Mouse (Mus musculus) B cell, adult 2 months (primary cell): Measurements from ENCODE around the gene Trip13.
A peak's percentile ranks its signal among the peaks of the same experiment; 100 is the strongest.

Experiments
- DNase-seq, 2 experiments: peaks; one replicate each; pipeline ENCODE4 v3.0.0; 2022

Gene Trip13

DNA sequence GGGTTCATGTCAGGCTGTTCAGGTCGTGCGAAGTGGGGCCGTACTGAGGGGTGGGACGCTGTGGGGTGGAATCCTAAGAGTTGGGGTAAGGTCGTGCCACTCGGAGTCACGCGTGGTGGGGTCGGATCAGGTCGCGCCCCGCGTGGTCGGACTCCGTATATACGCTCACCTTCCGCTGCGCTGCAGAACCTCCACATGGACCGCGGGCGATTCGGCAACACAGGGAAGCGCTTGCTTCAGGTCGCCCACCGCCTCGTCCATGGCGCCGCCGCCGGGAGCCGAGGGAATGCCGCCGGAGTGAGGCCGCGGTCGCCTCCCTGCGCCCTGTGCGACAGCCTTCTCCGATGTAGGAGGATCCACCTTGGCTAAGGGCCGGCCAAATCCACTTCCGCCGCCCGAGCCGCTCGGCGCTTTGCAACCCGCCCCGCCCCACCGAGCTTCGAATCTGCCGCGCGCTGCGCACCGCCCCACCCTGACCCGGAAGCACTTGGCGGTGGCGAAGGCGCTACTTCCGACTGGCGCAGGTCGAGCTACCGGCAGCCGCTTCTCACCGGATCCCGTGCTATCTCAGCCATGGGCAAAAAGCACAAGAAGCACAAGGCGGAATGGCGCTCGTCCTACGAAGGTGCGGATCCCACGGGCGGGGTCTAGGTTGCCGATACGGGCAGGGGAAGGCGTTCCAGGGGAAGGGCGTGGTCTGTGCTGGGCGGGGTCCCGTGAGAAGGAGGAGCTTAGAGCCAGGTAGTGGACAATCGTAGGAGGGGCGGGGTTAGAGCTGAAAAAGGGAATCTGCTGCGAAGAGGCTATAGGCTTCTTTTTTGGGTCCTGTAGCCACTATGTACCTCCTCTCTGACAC, at the start of gene Trip13, which contains the start of gene Brd9:
Trip13 (minus strand) TSS at position 464 of the 856 bp plus-strand sequence.
Brd9 (plus strand) TSS at position 491 of the 856 bp plus-strand sequence.
- DNase-seq: peak; percentile 96 to 98

DNA sequence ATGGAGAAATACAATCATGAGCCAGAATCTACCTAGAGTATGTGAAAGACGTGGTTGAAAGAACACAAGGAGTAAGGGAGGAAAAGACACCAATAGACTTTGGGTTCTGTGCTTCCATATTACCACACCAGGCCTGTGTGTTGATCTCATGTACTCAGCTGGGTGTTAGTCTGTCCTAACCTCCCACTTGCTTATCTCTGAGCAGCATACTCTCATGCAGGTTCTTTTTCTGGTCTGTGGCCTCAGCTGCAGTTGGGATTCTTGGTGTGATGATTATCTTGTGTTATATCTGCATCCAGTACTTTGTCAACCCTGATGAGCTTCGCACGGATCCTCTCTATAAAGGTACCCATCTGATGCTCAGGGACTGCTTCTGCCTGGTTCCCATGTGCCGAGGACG, 39.4 kb upstream of the Trip13 start:
- DNase-seq: no peak

DNA sequence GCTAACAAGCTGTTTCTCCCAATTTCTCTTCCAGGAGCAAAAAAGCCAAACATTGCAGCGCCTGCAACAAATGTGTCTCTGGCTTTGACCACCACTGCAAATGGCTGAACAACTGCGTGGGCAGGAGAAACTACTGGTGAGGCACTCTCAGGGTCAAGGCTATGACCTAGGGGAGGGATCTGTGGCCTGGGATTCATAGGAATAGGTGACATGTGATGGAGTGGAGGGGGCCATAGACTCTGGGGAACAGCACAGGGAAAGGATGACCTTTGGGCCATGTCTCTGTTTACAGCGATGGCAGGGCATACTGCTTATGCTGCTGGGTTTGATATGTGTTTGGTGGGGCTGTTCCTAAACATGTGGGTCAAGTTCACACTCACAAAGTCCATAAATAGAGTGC, 36.9 kb upstream of the Trip13 start:
- no peak for DNase-seq

DNA sequence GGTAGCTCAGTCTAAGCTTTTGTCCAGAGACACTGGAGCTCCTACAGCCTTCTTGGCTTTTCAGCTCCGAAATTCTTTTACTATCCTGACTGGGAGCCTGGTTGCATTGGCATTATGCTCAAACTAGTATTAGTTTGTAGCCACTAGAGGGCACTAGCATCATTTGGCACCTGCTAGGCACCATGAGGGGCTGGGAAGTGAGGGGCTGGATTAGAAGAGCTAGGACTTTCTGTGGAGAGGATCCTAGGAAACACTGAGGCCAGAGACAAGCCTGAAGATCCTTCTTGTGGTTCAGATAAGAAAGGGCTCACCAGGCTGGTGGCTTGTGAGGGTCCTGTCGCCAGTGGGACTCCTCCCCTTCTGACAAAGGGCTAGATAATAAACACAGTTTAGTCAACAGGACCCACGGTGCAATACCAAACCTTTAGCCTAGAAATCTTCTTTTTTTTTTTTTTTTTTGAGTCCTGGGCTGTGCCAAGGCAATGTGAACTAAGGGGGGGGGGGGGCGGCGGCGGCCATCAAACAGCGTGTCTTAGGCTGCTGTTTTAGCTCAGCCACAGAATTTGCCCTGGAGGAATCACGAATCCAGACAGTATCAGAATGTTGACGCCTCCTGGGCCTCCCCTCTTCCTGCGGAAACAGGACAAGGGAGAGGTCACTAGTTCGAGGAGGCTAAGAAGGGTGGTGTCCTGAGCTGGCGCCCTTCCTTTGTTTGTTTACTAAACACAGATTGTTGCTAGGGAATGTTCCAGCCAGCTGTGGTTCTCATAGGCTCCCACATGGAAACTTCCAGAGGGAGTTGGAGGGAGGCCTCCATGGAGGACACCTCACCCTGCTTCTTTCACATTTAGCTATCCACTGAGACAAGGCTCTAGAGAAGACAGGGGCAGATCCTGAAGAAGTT, 33.2 kb upstream of the Trip13 start:
- peak; percentile 41 to 44 for DNase-seq

DNA sequence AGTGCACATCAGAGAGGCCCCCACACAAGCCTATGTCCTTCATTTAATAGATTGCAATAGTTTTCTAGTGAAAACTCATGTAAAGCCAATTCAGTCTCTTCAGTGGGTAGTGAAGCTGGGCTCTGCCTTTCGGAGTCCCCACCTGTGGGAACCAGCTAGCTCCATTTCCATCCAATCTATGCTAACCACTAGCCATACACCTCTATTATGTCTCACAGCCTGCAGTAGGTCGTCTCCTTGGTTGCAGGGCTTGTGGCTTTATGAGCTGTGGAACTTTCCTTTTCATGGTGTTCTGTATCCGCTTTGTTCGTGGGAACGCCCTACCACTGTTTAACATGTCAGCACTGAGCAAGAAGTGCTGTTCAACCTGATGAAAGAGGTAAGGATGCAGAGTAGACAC, 26.0 kb upstream of the Trip13 start, which contains the start of gene Zdhhc11:
Zdhhc11 (plus strand) TSS at position 301 of the 400 bp plus-strand sequence.
- no peak for DNase-seq

DNA sequence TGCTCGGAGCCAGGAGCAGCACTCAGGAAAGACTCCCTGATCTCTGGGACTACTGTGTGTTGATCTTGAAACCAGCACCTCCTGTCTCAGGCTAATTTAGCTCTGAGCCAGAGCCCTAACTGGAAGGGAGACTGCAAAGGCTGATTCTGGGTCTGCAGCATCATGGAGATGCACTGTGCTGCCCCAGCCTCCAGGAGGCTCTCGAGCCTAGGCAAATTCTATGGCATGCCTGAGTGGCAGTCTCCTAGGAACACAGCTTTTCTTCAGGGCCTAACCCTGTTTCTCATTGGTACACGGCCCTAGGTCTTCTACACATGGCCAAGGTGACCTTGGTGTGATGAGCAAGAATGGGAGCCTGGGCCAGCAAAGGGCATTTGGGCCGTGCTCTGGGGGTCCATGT, 23.6 kb upstream of the Trip13 start:
- DNase-seq: no peak

DNA sequence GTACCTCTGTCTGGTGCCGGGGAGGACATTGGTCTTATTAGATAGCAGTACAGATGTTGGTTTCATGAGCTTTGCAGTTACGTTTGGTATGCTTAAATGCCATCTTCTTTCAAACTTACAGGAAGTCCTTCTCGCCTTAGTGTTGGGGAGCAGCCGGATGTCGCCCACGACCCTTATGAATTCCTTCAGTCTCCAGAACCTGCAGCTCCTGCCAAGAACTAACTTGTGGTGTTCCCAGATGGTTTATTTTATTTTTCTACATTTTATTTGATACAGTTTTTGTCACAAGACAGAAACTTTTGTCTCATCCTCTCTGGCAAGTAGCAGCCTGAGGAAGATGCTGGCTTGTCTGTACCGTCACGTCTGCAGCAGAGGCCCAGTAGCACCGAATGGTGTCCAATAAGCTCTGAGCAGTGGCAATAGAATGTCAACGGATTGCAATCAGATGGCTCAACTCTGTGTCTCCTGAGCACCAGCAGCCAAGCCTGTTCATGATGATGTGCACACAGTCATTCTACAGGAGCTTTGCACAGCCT, 22.6 kb upstream of the Trip13 start:
- DNase-seq: no peak

DNA sequence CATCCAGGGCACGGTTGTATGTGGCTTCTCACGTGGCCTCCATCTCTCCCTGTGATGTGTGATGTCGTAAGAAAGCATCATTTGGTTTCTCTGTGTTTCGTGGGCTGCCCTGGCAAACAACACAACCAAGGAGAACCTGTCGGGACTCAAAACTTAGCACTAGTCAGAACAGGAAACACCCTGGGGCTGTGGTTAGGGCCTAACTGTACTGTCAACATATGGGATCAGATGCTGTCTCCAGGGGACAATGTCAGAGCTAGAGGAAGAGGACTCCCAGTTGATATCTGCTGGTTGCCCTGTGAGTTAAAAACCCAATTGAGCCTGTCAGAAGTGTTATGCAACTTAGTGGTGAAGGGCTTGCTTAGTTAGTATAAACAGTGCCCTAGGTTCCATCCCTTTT, 17.9 kb upstream of the Trip13 start:
- no peak for DNase-seq

DNA sequence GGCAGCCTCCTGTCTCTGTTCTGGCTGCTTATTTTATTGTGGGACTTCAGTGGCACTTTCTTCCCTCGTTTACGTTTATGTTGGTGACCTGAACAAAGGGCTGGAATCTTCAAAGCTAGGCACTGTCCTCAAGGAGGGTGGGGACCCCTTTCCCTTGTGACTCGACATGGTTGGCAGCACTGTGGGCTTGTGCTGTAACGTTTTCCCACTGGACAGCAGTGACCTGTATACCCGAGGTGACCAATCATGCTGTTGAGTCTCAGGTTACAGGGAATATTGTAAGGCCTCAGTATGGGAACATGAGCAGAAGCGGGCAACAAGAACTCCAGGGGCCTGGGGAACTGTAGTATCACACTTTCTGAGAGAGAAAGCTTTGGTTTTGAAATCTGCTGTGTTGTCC, 17.1 kb upstream of the Trip13 start:
- DNase-seq: no peak

DNA sequence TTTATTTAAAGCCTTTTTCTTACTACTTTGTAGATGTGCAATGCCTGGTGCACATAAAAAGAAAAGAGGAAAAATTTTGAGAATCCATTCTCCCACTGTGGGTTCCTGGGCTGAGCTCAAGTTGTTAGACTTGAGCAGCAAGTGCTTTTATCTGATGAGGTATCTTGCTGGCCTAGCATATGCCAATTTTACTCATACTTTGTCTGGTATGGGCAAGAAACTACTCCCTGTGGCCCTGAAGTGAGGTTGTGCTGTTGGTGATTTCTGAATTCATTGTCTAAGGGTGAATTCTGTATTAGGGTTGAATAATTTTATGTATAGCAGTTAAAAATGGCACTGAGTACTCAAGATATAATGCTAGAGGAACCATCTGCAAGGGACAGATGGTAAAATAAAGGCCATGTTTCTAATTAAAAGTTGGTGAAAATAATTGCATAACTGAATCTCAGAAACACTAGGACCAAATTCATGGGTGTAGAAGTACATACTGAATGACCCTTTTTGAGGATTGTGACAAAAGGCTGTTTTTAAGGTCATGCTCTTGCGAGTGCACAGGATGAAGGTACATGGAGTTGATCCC, 16.1 kb upstream of the Trip13 start:
- no peak for DNase-seq

DNA sequence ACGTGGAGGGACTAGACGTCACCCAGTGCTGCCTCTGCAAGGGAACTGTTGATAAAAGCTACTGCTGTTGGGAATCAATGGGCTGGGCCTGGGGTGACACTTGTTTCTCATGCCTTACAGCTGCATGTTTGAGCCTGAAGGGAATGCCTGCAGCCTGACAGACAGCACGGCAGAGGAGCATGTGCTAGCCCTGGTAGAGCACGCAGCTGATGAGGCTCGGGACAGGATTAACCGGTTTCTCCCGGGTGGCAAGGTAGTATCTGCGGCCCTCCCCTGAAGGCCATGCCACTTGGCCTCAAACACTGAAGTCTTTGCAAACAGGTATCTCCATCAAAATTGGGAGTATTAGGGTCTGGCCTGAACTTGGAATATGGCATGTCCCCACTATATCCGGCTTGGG, 7.0 kb upstream of the Trip13 start:
- no peak for DNase-seq

DNA sequence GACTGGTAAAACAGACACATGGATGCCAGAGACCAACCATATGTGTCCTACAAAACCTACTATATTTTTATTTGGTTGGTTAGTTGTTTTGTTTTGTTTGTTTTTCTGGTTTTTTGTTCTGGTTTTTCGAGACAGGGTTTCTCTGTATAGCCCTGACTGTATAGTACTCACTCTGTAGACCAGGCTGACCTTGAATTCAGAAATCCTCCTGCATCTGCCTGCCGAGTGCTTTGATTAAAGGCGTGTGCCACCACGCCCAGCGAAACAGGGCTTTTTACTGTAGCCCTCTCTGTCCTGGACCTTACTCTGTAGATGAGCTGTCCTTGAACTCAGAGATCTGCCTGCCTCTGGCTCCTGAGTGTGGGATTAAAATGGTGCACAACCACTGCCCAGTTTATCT, 1.5 kb upstream of the Trip13 start:
- DNase-seq: no peak

DNA sequence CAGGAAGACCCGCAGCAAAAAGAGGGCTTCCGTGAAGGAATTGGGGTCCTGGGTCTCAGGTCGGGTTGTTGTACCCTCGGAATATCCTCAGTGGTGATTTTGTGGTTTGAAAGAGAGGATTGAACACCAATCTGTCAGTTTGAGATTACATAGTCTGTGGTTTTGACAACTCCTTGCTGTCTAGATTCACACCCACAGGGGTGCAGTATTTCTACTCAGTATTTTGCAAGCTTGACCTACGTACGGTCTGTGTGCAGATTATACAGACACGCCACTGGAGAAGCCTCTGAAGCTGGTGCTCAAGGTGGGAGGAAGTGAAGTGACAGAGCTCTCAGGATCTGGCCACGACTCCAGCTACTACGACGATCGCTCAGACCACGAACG, 585 bp upstream of the Trip13 start:
- DNase-seq: no peak

DNA sequence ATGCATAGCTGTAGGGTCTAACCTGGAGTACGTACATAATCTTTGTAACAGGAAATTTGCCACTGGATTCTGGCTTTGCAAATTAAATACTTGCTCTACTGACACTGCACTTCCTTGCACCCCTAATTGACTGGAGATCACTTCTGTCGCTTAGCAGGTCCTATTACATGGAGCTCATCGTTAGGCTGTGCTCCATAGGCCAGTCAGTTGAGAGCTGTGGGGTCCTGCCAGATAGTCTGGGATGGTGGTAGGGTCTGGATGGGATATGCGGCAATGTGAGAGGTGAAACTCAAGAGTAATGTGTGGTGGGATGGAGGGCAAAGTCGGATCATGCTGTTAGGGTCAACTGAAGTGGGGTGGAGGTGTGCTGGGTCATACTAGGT, 655 bp downstream of the Trip13 start:
- DNase-seq: no peak

DNA sequence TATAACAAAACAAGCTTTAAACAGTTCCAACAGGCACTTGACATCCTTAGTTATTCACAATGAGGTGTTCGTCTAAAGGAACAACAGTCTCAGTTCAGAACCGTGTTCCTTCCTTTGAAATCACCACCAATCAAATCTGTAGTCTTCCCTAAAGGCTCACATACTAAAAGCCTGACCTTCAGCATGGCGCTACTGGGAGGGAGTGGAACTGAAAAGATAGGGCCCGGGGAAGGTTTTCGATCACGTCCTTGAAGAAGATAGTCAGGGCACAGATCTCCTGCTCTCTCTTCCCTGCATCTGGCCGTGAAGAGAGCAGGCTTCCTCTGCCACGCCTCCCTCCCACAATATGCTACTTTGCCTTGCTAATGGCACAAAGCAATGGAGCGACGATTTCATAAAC, 5.4 kb downstream of the Trip13 start:
- DNase-seq: no peak

DNA sequence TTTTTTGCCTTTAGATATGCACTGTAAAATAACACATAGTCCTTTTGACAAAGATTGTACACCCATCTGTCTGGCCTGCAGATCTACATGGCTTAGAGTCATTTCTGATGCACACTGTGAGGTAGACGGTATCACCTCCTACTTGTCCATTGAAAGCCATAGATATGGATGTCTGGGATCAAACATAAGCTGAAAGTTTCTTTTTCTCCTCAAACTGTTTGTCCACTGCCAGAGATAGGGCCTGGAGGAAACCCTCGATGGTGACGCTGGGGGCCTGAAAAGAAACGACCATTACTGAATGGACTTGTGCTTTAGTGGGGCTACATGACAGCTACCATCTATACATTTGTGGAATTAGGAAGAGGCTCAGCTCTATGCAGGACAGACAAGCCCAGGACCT, 24.5 kb downstream of the Trip13 start:
- DNase-seq: no peak

DNA sequence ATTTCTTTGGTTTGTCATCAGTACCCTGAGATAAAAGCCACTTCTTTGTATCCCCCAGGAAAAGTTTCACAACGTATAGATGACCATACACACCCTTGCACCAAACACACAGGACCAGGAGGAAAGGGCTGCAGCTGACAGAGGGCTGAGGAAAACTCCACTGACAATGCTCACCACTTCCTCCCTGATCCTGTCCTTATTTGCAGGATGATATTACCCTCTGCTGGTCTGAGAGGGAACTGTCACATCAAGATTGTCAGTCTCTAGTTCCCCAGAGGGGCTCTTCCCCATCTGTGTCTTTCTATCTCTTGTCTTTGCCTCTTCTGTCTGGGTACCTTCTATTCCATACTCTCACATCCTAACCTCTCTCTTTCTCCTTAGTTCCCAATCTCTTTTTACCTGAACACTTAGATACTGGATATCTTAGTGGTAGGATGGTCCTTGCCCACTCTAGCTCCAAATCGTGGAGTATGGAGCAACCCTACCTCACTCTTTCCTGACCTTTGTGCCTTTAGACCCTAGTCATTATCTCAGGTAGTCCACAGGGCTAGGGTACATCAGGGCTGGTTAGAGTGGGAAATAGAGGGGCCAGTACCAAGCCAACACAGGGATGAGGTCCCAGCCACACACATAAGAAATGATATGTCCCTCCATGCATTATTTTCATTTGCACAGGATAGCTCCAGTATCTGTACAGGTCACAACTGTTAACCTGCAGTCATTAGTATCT, 29.7 kb downstream of the Trip13 start:
- DNase-seq: peak; percentile 9 to 32

DNA sequence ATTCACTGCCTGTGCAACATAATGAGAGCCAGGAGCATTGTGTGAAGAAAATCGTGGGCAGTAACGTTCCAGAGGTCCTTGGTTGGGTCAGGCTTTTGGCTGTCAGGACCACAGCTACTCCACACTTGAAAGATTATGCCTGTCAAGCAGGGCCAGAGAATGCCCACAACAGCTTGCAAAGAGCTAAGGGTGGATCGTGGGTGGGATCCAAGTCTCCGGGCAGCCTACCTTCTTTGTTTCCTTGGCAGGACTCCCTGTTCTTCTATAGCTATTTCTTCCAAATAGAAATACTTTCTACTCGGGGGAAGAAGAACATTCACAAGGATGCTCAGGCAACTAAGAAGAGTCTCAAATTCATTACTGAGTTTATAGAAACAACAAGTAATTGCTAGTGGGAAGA, 30.4 kb downstream of the Trip13 start:
- no peak for DNase-seq

DNA sequence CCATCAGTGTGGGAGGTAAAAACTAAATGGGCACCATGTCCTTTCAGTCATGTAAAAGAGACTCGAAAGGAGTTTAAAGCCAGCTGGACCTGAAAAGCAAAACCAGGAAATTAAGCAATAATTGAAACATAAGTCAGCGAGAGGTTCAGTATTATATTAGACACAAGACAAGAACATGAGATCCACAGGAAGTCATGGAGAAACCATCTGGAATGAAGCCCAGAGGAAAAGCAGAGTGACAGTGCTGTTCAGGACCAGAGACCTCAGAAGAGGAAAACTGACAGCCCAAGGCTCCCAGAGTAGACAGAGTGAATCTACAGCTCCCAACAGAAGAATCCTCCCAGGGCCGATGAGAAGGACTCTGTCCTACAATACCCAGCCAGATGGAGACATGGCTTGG, 40.0 kb downstream of the Trip13 start:
- DNase-seq: no peak

DNA sequence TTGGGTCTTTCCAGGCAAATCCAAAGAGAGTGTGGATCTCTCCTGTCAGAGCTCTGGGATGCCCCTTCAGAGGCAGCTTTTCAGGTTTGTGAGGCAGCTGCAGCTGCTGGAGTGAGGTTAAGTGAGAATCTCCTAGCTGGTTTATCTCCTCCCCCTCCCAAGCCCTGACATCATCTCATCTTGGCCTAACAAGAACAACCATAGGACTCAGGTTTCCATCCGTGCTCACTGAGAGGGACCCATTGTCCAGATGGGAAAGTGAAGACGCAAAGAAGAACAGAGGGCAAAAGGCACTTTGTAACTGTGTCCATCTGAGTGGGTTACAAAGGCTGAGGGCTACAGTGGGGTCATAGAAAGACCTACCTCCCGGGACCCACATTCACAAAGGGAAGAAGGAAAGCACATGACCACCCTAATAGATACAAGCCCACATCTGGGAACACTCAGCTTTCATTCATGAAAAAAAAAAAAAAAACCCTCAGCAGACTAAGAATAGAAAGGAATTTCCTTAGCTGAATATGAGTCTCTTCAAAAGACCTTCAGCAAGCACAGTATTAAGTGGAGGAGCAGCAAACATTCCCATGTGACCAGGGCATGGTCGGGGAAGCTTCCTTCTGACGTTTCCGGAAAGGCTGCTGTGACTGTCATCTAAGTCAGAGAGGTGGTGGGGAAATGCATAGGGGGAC, 44.9 kb downstream of the Trip13 start:
- DNase-seq: no peak

DNA sequence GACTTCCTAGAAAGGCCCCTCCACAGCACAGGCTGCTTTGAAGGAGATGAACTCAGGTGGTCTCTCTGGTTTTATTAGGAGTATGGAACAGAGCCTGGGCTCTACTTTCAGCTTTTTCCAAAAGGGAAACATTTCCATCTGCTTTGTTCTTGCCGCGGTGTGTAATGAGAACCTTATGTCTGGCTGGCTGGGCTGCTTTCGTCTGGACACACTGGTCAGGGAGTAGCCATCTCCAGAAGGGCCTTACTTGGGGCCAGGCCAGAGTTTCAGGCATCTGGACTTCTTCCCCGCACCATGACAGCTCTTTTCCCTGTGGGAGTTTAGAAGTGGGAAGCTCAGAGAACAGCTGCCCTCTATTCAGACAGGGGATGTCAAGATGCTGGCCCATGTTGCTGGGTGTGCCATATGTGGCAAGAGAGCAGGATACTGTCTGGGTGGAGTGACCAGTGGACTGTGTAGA, 50.1 kb downstream of the Trip13 start:
- no peak for DNase-seq

DNA sequence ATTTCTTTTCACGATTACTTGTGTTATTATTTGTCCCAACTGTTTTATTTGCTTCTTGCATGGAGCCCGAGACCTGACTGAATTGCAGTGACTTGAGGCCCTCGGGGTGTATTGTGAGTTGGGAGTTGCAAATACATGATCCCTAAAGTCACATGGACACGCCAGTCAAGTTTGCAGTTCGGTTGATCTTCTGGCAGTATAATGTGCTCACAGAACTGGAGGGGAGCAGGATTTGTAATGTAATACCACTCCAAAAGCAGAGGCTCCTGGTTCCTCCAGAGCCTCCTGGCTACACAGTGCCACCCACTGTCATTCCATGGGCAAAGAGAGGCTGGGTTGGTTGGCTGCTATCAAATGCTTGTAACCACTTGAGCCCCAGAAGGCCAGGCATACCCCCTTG, 51.0 kb downstream of the Trip13 start:
- DNase-seq: no peak
